Mouse (Mus musculus) right cerebral cortex, postnatal 25 days (tissue): ENCODE measurements at regions not wholly inside any gene's neighbourhood (a gene's known extent, or its start where the extent isn't known, plus 50 kb on each side); places are given as distances from the start of the nearest gene placed in this dataset.

ENCODE experiments used
- DNase-seq: peaks from one replicate; pipeline ENCODE4 v3.0.0; 2022

DNA sequence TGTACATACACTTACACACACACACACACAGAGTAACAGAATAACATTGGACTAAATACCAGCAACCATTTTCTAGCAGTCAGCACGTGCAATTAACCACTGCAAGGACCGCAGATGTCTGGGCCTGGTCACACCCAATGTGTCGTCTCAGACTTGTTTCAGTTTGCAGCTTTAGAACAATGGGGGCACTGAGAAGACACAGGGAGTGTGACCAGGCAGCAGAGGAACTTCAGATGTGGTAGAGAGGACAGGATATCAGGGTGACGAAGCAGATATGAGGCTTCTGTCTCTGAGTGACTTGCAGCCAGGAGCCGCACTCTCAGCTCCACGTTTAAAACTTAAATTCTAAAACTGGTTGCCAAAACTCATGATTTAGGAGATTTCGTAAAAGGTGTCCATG, 183.9 kb upstream of the Spdye4c start:
- DNase-seq = no peak

DNA sequence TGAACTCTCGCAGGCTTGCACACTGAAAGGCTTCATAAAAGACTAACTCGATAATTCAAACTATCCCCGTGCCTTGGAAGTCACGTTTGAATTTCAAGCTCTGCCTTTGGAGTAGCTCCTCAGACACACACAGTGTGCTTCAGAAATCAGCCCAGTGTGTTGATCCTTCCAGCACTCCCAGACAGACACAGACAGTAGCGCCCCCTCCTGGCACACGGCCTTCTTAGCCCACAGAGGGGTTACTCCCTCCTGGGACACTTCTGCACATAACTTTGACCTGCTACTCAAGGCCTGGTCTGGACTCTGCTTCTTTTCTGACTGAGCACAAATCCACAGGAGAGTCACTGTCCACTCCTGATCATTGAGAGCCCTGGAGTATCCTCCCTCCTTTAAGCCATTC, 182.3 kb upstream of the Spdye4c start:
- no peak for DNase-seq

- DNase-seq = peak; percentile 24
Measured at GRCm38 (mm10) chr2:128412352-128412751, 178.7 kb upstream of the Spdye4c start.

GRCm38 (mm10) chr2:128412974-128413373, 178.0 kb upstream of the Spdye4c start:
- DNase-seq = no peak

- no peak for DNase-seq
Measured at GRCm38 (mm10) chr2:128414588-128415240, 176.3 kb upstream of the Spdye4c start.

GRCm38 (mm10) chr2:128416416-128416815, 174.6 kb upstream of the Spdye4c start:
- no peak for DNase-seq

DNA sequence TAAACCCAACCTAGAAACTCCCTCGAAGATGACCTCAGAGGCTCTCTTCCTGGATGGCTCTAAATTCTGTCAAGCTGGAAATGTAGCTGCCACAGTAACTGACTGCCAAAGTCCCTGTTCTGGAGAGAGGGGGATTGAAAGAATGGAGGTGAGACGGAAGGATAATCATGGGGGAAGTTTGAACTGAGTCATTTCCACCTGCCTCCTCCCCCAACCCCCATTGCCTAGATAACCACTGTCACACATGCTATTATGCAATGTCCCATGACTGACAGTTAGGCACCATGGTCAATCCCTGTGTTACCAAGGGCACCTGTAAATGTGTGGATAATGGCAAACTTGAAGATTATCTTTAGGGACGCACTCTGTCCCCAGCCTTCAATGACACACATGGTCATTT, 172.0 kb upstream of the Spdye4c start:
- no peak for DNase-seq

GRCm38 (mm10) chr2:128420406-128420805, 170.6 kb upstream of the Spdye4c start:
- no peak for DNase-seq

GRCm38 (mm10) chr2:128422677-128423076, 168.3 kb upstream of the Spdye4c start:
- DNase-seq = no peak

DNA sequence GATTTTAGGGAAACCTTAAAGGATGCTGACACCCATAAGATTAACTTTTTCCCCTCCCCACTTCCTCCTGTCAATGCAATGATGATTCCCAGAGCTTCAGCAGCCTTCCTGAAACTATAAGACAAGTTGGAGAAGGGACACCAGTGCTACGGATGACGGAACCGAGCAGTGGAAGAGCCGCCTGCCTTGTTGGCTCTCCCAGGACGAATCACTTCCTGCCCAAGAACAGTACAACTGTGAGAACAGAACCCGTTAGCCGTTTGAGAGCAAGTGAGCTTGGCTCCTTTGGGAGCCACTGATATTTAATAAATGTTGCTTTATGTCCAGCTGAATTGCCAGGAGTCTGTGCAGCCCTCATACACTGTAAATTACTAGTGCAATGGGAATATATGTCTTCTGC, 166.8 kb upstream of the Spdye4c start:
- no peak for DNase-seq

DNA sequence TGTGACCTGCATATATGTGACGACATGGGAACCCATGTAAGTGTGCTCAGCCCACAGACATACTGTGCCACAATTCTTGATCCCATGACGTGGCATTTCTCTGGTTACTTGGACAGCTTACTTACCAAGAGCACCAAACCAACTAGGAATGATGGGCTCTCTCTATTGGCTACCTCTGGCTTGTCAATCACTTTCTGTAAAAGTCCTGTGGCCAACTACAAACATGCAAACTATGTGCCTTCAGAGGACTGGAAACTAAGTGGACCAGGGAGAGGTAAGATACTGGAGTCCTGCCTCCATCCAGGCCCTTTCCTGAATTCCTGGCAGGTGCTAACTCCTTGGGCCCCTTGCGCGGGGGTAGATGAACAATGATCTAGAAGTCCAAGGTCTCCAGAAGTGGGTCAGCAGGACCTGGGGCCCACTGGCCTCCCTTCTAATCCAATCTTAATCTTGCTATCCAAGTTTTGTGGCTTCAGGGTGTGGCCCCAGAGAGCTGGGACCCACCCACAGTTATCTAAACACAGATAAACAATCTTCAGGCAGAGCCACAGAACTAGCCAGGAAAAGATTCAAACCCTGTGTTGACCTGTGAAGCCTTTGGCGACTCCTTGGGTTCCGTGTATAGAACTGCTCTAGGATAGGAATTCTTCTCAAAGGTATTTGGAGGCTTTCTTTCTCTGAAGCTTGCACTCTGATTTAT, 163.7 kb upstream of the Spdye4c start:
- no peak for DNase-seq

- no peak for DNase-seq
Measured at GRCm38 (mm10) chr2:128428154-128428553, 162.9 kb upstream of the Spdye4c start.

- no peak for DNase-seq
Measured at GRCm38 (mm10) chr2:128428651-128429633, 162.1 kb upstream of the Spdye4c start.

DNA sequence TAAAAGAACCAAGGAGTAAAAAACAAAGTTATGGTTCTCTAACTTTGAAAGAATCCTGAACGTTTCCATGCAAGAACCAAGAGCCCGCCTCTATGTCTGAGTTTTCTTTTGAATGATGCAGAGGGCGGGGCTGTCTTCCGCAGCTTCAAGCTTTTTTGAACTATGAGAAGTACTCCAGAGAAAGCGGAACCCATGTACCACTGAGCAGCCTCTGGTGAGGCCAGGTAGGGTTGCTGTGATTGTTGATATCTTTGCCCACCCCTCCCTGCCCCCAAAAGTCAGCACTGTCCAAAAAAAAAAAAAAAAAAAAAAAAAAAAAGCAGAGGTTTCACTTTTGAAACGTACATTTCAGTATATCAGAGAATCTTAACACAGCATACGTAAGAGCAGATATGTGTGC, 161.2 kb upstream of the Spdye4c start:
- DNase-seq = no peak

- no peak for DNase-seq
Measured at GRCm38 (mm10) chr2:128430776-128431291, 160.2 kb upstream of the Spdye4c start.

DNA sequence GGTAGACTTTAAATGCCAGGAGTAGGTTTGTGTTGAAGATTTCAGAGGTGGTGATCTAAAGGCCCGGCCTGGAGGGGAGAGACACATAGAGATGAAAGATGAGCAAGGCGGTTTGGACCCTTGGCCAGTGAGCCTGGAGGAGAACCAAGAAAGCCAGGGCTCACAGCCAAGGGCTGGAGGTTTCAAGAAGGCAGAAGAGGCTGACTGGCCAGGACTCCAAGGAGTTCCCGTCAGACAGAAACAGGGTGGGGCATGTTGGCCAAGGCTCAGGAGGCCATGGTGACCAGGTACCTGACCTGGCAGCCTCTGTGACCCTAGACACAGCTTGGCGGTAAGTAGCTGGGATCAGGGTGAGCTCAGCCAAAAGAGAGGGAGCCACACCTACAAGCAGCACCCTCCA, 159.3 kb upstream of the Spdye4c start:
- DNase-seq = no peak

DNA sequence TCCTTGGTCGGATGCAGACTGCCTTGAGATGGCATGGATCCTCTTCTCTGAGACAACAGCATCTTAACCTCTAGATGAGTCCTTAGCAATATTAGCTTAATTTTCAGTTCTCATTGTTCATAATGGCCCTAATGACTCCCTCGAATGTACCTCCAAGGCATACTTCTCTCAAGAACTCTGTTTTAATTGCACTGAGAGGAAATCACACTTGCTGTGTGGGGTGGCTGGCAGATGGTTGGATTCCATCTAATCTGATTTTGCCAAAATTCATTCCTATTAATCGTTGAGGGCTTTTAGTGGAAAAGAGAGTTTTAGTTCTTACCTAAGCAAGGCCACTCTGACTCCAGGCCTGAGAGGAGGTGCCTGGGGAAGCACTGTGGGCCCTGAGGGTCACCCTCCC, 158.3 kb upstream of the Spdye4c start:
- DNase-seq = no peak

DNA sequence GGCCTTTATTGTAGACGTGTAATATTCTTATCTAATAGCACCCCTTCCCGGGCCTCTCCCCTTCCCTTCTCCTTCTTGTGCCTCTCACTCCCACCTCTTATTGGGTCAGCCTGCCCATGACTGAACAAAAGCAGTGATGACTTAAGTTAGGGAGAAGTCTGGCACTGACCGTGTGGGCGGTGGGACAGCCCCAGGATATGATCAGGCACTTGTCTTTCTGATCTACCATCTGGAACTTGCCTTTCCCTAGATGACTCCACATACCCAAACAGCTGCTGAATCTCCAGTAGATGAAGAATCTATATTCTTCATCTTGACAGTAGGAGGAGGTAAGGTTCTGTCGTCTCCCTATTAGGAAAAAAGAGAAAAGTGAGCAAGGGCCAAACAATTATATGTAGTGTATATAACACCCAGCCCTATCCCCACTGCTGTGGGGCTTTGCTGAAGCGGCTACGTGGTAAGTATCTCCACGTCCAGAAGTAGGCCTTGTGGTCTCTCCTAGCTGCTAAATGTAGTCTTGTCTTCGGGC, 157.4 kb upstream of the Spdye4c start:
- no peak for DNase-seq

DNA sequence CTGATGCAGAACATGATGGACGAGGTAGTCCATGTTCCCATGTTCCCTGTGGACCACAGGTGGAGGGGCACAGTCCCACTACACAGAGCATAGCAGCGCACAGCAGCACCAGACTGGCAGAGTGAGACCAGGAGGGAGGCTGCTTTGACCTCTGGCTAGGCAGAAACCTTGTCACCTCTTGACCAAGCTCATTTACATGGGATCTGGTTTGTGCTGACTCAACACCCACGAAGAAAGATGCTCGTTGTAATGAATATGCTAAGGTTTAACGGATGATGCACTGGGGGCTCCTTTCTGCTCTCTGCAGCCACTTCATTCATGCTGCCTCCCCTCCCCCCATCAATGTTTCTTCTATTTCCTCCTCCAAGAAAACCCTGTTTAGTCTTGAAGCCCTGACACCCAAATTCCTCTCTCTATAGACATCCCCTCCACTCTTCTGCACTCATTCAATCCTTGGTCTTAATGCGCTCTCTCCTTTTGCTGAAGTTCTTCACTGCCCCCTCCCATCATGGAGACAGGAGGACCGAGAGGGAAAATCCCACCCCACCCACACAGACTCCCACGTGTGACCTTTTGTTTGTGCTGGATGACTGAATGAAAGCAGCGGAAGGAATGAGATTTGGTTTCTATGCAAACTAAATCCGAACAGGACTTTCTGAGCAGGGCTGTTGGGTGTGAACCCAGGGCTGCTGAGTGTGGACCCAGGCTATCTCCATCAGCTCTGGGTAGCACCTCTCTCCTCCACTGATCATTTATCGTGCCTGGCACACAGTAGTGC, 156.6 kb upstream of the Spdye4c start:
- DNase-seq = no peak

- DNase-seq = no peak
Measured at GRCm38 (mm10) chr2:128436378-128436777, 154.6 kb upstream of the Spdye4c start.

- no peak for DNase-seq
Measured at GRCm38 (mm10) chr2:128437698-128438097, 153.3 kb upstream of the Spdye4c start.

DNA sequence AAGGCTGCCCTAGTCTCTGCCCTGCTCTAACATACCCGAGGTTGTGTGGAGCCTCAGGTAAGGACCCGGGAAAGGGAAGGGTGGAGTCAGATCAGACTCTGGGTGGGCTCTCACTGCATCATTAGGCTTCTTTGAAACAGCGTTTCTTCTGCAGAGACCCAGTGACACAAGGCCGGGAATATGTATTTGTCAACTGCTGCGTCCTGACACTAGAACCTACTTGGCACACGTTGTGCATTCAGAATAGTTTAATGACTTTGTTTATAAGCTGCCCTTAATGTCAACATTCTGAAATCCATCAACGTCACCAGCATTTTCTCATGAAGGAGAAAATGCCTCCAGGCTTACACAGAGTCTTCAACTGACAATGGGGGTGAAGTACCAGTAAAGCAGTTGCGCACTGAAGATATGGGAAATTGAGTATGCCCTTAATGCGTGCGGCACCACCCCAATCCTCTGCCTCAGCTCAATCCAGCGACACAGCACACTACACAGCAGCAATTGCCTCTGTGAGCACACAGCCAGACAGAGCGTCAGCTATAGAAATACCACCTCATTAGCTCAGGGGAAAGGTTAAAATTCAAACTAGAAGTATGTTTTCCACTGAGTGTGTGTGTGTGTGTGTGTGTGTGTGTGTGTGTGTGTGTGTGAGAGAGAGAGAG, 152.7 kb upstream of the Spdye4c start:
- DNase-seq = no peak
